Mouse (Mus musculus) gastrocnemius, postnatal 4 days (tissue): ENCODE measurements around the gene Tas2r122. TPM values are rescaled to one million over a fixed set of nuclear protein-coding genes. Genes with fewer than 3 reads are reported as not detected.
"Not testable (repeated sequence)": the region's sequence is repeated elsewhere in the genome, so short reads cannot be mapped to it uniquely, and the experiment has no call there.

Experiments used
- DNase-seq, 2 experiments: peaks; one replicate each; pipeline ENCODE4 v3.0.0; 2021 to 2022; ENCODE audit warnings: low spot score in 2 of 2, mixed read lengths in 2 of 2
- long read RNA-seq, 2 experiments: library from polyadenylated mRNA; stranded (forward); transcript quantifications; one replicate each; pipeline ENCODE4 v2.0.0; 2021
- total RNA-seq, 2 experiments: library from RNA; stranded (reverse); gene quantifications; 2 replicates each; pipeline ENCODE4 v1.2.3; 2021

Tas2r122 gene
- not detected for total RNA-seq
- long read RNA-seq, experiment 1, result 0 reads
- long read RNA-seq, experiment 2, result 0 reads

DNA sequence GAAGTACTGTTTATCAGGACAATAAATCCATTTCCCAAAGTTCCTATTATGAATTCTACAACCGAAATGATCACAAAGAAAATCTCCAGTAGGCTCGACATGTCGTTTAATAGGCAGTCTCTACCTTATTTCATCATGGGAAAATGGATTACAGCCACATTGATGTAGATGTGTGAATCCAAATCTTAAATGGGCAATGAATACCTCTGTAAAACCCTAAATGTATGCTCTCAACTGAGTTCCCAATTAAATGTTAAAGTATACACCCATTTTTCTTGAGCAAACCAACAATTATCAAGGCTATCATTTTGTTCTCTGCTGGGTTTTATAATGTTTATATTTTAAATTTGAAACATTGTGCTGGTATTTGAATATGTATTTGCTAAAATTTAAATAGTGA, at the start of gene Tas2r122:
TSS of gene Tas2r122 (minus strand) at position 101 of the 400 bp plus-strand sequence.
- no peak for DNase-seq

DNA sequence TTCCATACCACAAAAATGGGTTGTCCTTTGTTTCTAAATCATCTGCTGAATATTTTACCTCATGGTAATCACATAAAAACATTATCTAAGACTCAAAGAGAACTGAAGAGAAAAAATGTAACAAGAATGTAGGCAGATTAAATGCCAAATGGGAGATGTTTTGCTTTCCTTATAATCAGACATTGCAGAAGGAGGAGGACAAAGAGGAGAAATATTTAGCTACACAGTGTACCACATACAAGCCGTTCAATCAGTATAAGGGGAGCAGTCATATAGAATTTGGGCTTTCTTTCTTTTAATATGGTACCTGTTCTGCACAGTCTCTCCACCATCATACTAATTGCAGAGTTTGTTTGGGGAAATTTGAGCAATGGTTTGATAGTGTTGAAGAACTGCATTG, 42.7 kb upstream of the Tas2r122 start, which contains the start of gene Tas2r124:
TSS of gene Tas2r124 (plus strand) at position 301 of the 400 bp plus-strand sequence.
- no peak for DNase-seq

DNA sequence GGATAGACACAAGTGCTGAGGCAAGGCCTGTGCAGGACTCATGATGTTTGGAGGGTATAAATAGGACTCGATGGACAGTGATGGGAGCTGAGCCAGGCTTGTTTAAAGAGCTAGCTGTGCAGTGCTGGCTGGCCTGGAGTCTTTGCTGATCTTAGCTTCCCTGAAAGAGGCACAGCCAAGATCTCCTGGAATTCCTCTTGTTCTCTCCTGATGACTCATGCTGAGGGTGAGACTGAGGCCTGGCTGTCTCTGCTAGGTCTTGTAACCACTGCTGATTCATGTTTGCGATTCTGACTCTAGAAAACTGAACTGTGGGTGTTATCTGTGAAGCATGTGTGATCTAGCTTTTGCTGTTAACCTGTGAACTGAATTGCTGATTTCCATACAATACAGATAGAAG, 38.5 kb upstream of the Tas2r122 start:
- DNase-seq, result no peak

DNA sequence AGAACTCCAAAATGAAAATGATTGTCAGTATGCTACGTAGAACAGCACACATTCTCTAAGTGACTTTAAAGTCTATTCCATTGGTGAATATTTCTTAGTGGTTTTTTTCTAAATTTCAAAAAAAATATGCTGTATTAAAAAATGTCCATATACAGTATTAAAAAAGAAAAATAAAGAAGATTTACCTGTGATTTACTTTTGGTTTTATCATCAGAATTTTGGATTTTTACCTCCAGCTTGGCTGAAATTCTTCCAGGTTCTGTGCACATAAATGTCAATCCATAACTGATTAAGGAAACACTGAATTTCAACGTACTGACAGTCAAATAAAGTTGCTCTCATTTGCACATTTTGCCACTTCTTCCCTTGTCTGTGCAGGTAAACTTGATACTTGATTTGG, 26.2 kb upstream of the Tas2r122 start, which contains the start of gene Tas2r115:
TSS of gene Tas2r115 (minus strand) at position 101 of the 400 bp plus-strand sequence.
- DNase-seq, result no peak

DNA sequence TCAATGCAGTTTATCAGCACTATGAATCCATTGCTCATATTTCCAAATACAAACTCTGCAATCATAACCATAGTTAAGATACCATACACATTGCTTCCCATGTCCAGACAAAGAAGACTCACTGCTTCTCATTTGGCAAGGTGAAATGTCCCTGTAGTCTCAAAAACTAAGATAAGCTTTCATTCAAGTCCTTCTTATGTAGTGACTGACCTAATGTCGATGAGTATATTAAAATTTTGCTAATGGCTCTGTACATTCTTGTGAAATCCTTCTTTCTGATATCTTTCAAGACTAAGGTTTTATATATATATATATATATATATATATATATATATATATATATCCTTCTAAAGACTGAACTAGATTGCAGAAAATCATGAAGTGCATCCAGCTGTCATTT, 10.8 kb downstream of the Tas2r122 start, which contains the start of gene Tas2r121:
TSS of gene Tas2r121 (minus strand) at position 101 of the 400 bp plus-strand sequence.
- DNase-seq, result no peak

DNA sequence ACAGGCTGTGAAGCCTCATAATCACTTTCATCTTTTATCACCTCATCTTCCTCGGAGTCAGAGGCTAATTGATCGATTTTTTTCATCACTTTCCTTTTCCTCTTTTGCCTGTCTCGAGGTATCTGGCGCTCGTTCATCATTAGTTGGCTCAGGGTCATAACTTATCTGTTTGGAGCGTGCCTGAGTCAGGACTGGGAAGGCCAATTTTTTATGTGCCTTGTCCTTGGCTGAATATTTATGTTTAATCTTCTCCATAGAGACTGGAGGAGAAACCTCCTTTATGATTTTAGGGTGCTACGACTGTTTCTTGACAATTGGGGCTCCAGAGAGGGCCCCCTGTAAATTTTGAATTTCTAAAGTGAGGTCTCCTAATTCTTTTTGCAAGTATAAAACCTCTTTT, 20.1 kb downstream of the Tas2r122 start:
- not testable (repeated sequence) for DNase-seq

Other genes with a start within 250 kb of the Tas2r122 start
- gene Prh1, start 142.1 kb downstream of the Tas2r122 start, total RNA-seq, result not detected
- gene Prp2, start 116.0 kb downstream of the Tas2r122 start, total RNA-seq, result not detected
- not detected for gene A630073D07Rik, start 60.4 kb downstream of the Tas2r122 start, total RNA-seq
- gene Tas2r120, start 55.0 kb downstream of the Tas2r122 start, total RNA-seq, result not detected
- gene Tas2r121, start 10.9 kb downstream of the Tas2r122 start, total RNA-seq, result not detected
- gene Tas2r115, start 26.1 kb upstream of the Tas2r122 start, total RNA-seq, result not detected
- not detected for gene Tas2r124, start 42.8 kb upstream of the Tas2r122 start, total RNA-seq
- gene Tas2r102, start 50.2 kb upstream of the Tas2r122 start, total RNA-seq, result not detected
- not detected for gene Tas2r136, start 66.2 kb upstream of the Tas2r122 start, total RNA-seq
- not detected for gene Tas2r117, start 90.9 kb upstream of the Tas2r122 start, total RNA-seq
- not detected for gene Tas2r123, start 135.2 kb upstream of the Tas2r122 start, total RNA-seq
- not detected for gene Tas2r116, start 143.5 kb upstream of the Tas2r122 start, total RNA-seq
- gene Tas2r110, start 156.1 kb upstream of the Tas2r122 start, total RNA-seq, result not detected
- gene Tas2r113, start 181.1 kb upstream of the Tas2r122 start, total RNA-seq, result not detected
- gene Tas2r125, start 197.7 kb upstream of the Tas2r122 start, total RNA-seq, result not detected
- gene Tas2r129, start 239.2 kb upstream of the Tas2r122 start, total RNA-seq, result not detected
- gene Tas2r131, start 246.0 kb upstream of the Tas2r122 start, total RNA-seq, result not detected